Mouse (Mus musculus) layer of hippocampus, adult 2 months (tissue): ENCODE measurements at regions not wholly inside any gene's neighbourhood (a gene's known extent, or its start where the extent isn't known, plus 50 kb on each side); places are given as distances from the start of the nearest gene placed in this dataset.

Source experiments
- DNase-seq, 2 experiments: peaks; one replicate each; pipeline ENCODE4 v3.0.0; 2022; ENCODE audit warnings: low spot score in 2 of 2
- H3K27ac ChIP-seq: fragments of 200-600 bp; 2 replicates; pipeline ENCODE4 v1.8.1; 2022
- H3K4me3 ChIP-seq: fragments of 200-600 bp; 2 replicates; pipeline ENCODE4 v1.8.1; 2022; ENCODE audit warnings: mild to moderate bottlenecking
- CTCF ChIP-seq: fragments of 200-600 bp; conservative IDR thresholded peaks from 2 replicates; pipeline ENCODE4 v1.8.1; 2022; ENCODE audit warnings: antibody characterized with exemption, mild to moderate bottlenecking, moderate library complexity

- TF ChIP-seq CTCF = no peak
- H3K4me3 ChIP-seq = no peak overlapping the region
- H3K27ac ChIP-seq = peak overlapping the region; percentile 77
- peak; percentile 57 to 58 for DNase-seq
Measured at GRCm38 (mm10) chr6:18688652-18689348, 159.6 kb upstream of the Lsm8 start.

GRCm38 (mm10) chr6:18697536-18697935, 150.8 kb upstream of the Lsm8 start:
- DNase-seq = no peak
- TF ChIP-seq CTCF = no peak
- Histone ChIP-seq H3K27ac (no peak overlapping the region), H3K4me3 (no peak overlapping the region)

GRCm38 (mm10) chr6:18698989-18699728, 149.2 kb upstream of the Lsm8 start:
- DNase-seq = no peak
- Histone ChIP-seq H3K4me3 (no peak overlapping the region), H3K27ac (peak overlapping the region; percentile 76)
- TF ChIP-seq CTCF = no peak

GRCm38 (mm10) chr6:18699729-18700386, 148.5 kb upstream of the Lsm8 start:
- no peak for TF ChIP-seq CTCF
- peak overlapping the region; percentile 76 for H3K27ac ChIP-seq
- H3K4me3 ChIP-seq = no peak overlapping the region
- DNase-seq = peak in 1 of 2 experiments; percentile 37

GRCm38 (mm10) chr6:18710763-18711162, 137.6 kb upstream of the Lsm8 start:
- peak overlapping the region; percentile 79 for H3K27ac ChIP-seq
- no peak for DNase-seq

GRCm38 (mm10) chr6:18748859-18749258, 99.5 kb upstream of the Lsm8 start:
- DNase-seq = peak; percentile 57 to 58
- H3K27ac ChIP-seq = peak overlapping the region; percentile 73
- H3K4me3 ChIP-seq = no peak overlapping the region
- TF ChIP-seq CTCF = no peak

More at GRCm38 (mm10) chr6:18710763-18711162, 137.6 kb upstream of the Lsm8 start:
- no peak overlapping the region for H3K4me3 ChIP-seq
- TF ChIP-seq CTCF = no peak

GRCm38 (mm10) chr6:18764536-18764935, 83.8 kb upstream of the Lsm8 start:
- H3K27ac ChIP-seq = no peak overlapping the region
- no peak overlapping the region for H3K4me3 ChIP-seq
- DNase-seq = no peak
- no peak for TF ChIP-seq CTCF

GRCm38 (mm10) chr6:18795390-18795789, 53.0 kb upstream of the Lsm8 start:
- Histone ChIP-seq H3K27ac (no peak overlapping the region), H3K4me3 (no peak overlapping the region)
- no peak for TF ChIP-seq CTCF
- no peak for DNase-seq

- TF ChIP-seq CTCF = no peak
- no peak for DNase-seq
- no peak overlapping the region for H3K27ac ChIP-seq
- no peak overlapping the region for H3K4me3 ChIP-seq
Measured at GRCm38 (mm10) chr6:18795847-18796246, 52.5 kb upstream of the Lsm8 start.

- no peak for DNase-seq
- Histone ChIP-seq H3K4me3 (no peak overlapping the region), H3K27ac (no peak overlapping the region)
- TF ChIP-seq CTCF = no peak
Measured at GRCm38 (mm10) chr6:18796540-18796939, 51.8 kb upstream of the Lsm8 start.
